29 mouse cellular contexts compared by ENCODE assay signal in genomic region chr17:38562527-38562926, GRCm38 (mm10). TPM values are rescaled to one million over a fixed set of nuclear protein-coding genes. Genes with fewer than 3 reads are reported as not detected.
"Had no signal": no experiment of that assay in that cellular context is flagged by ENCODE, and none has a peak within 500 bp of the region (broad histone marks: within the 10 kb centered on the region; RNA-seq: fewer than 3 reads in every experiment).

No protein-coding gene starts in this region.

- H3K27ac ChIP-seq: kidney, embryonic 15.5 days; left cerebral cortex, adult 2 months; limb, embryonic 12.5 days; limb, embryonic 15.5 days; liver, embryonic 13.5 days; macrophage; midbrain, embryonic 12.5 days; midbrain, embryonic 15.5 days; neural tube, embryonic 13.5 days had no signal

- H3K4me1 ChIP-seq: kidney, embryonic 15.5 days; limb, embryonic 12.5 days; limb, embryonic 15.5 days; liver, embryonic 13.5 days; midbrain, embryonic 12.5 days; midbrain, embryonic 15.5 days; neural tube, embryonic 13.5 days had no signal

- H3K36me3 ChIP-seq: kidney, embryonic 15.5 days; limb, embryonic 12.5 days; limb, embryonic 15.5 days; liver, embryonic 13.5 days; midbrain, embryonic 12.5 days; midbrain, embryonic 15.5 days; neural tube, embryonic 13.5 days had no signal

- H3K4me2 ChIP-seq: kidney, embryonic 15.5 days; limb, embryonic 12.5 days; limb, embryonic 15.5 days; liver, embryonic 13.5 days; midbrain, embryonic 12.5 days; midbrain, embryonic 15.5 days; neural tube, embryonic 13.5 days had no signal

- H3K27me3 ChIP-seq: kidney, embryonic 15.5 days; limb, embryonic 12.5 days; limb, embryonic 15.5 days; liver, embryonic 13.5 days; midbrain, embryonic 12.5 days; midbrain, embryonic 15.5 days; neural tube, embryonic 13.5 days had no signal

- H3K9ac ChIP-seq: kidney, embryonic 15.5 days; limb, embryonic 12.5 days; limb, embryonic 15.5 days; liver, embryonic 13.5 days; midbrain, embryonic 12.5 days; midbrain, embryonic 15.5 days; neural tube, embryonic 13.5 days had no signal

- DNase-seq: kidney, adult 8-10 months; kidney, postnatal 10 days; kidney, postnatal 36 days; layer of hippocampus, postnatal 36 days; left cerebral cortex, postnatal 4 days; liver, embryonic 13.5 days; lung, adult 2 months; retina, postnatal 1 day; right cerebral cortex, postnatal 25 days; thymus, postnatal 25 days had no signal

- ATAC-seq: midbrain, embryonic 15.5 days had no signal

- H3K4me3 ChIP-seq: kidney, embryonic 15.5 days; left cerebral cortex, adult 2 months; limb, embryonic 12.5 days; limb, embryonic 15.5 days; liver, embryonic 13.5 days; midbrain, embryonic 12.5 days; midbrain, embryonic 15.5 days; myocyte; neural tube, embryonic 13.5 days had no signal

RNA-seq across cellular contexts. Expression of gene Esp34, which starts 8.5 kb away (rescaled TPM):
- total RNA-seq: layer of hippocampus, adult 8-10 months; layer of hippocampus, postnatal 10 days; layer of hippocampus, postnatal 36 days; left cerebral cortex, adult 2 months; left cerebral cortex, postnatal 14 days; left cerebral cortex, postnatal 4 days; megakaryocyte, adult 5-6 weeks; neutrophil, adult 5-6 weeks had no signal
- polyA plus RNA-seq: kidney, embryonic 15.5 days; limb, embryonic 12.5 days; limb, embryonic 15.5 days; liver, embryonic 13.5 days; liver, embryonic 16.5 days; lung, adult 2 months; lung, embryonic 16.5 days; macrophage; midbrain, embryonic 12.5 days; midbrain, embryonic 15.5 days; myocyte; neural tube, embryonic 13.5 days; spleen, adult 2 months; stomach, embryonic 14.5 days; thymus, postnatal 0 days had no signal
